Mouse (Mus musculus): Measurements from ENCODE around the gene Syngr1.

DNA sequence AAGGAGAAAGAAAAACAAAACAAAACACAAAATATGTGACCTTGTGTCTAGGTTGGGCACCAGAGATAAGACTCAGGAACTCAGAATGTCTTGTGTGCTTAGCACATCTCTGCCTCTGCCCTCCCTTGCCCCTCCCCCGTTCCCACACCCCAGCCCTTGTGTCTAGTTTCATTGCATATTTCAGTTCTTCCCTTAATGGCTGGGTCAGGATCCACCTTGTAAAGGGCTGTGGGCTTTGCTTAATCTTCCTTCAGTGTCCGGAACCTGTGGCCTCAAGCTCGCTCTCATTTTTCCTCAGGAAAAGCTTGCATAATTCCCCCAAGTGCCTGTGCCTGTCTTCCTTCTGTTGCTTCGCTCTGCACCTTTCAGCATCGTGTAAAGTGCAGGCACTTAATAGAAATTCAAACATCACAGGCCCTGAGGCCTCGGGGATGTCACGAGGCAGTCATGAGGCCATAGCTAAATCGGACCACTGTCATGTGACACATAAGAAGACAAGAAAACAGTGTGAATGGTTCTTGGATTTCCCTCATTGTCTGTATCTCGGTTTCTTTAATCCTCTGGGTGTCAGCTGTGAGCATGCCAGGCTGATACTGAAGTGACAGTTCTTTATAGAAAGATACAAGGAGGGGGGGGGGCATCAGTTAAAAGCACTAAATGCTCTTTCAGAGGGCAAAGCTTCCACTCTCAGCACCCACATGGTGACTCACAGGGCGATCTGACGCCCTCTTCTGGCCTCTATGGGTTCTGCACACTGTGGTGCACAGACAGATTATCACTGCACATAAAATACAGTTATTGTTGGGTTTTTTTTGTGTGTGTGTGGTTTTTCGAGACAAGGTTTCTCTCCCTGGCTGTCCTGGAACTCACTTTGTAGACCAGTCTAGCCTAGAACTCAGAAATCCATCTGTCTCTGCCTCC lies 14.6 kb downstream of the Syngr1 start:
- TF ChIP-seq TAL1 (IDR thresholded peaks at IDR 0.05; ENCODE audit: low read length) (no peak), CTCF (IDR thresholded peaks at IDR 0.05 in 2 of 3, conservative IDR thresholded peaks at IDR 0.05 in 1 of 3; ENCODE audit: control insufficient read depth in 1 of 3, insufficient read depth in 1 of 3, low read depth in 2 of 3, low read length in 3 of 3, poor library complexity in 1 of 3, severe bottlenecking in 1 of 3) (peak in 2 of 3 experiments; percentile 27 to 30; a peak in 3 of 6 replicates), E2F4 (IDR thresholded peaks at IDR 0.05; ENCODE audit: borderline replicate concordance, low read depth, low read length) (no peak), POLR2A (IDR thresholded peaks at IDR 0.05; ENCODE audit: control insufficient read depth in 1 of 2, insufficient read depth in 1 of 2, low read depth in 1 of 2, low read length in 2 of 2, poor library complexity in 1 of 2) (no peak)

Data from MEL (cell line).